Mouse (Mus musculus) kidney, adult 2 months (tissue): ENCODE data around the gene Nav2. TPM values are rescaled to one million over a fixed set of nuclear protein-coding genes. Genes with fewer than 3 reads are reported as not detected.
A peak's percentile ranks its signal among the peaks of the same experiment; 100 is the strongest.

Experiments
- DNase-seq: peaks from one replicate; pipeline ENCODE4 v3.0.0; 2021
- H3K27ac ChIP-seq: fragments of 200-500 bp; 2 replicates; pipeline ENCODE4 v1.5.1; 2012; ENCODE audit warnings: low read depth, low read length, control low read depth, inconsistent platforms; ENCODE audit not compliant: insufficient read depth
- H3K27me3 ChIP-seq: fragments of 200-500 bp; replicated peaks from 2 replicates; pipeline ENCODE4 v1.6.1; 2012; ENCODE audit warnings: mild to moderate bottlenecking, moderate library complexity, low read length, inconsistent platforms; ENCODE audit not compliant: control insufficient read depth, insufficient read depth
- H3K36me3 ChIP-seq: fragments of 200-500 bp; 2 replicates; pipeline ENCODE4 v1.6.1; 2012; ENCODE audit warnings: mild to moderate bottlenecking, moderate library complexity, low read length, inconsistent platforms; ENCODE audit not compliant: control insufficient read depth, insufficient read depth
- H3K4me1 ChIP-seq: fragments of 200-500 bp; 2 replicates; pipeline ENCODE4 v1.6.1; 2011; ENCODE audit warnings: low read length; ENCODE audit not compliant: control insufficient read depth, insufficient read depth
- H3K4me3 ChIP-seq: fragments of 200-500 bp; 2 replicates; pipeline ENCODE4 v1.5.1; 2011; ENCODE audit warnings: mild to moderate bottlenecking, low read depth, low read length, control low read depth; ENCODE audit not compliant: insufficient read depth
- CTCF ChIP-seq: fragments of 200-500 bp; conservative IDR thresholded peaks from 2 replicates; pipeline ENCODE4 v1.5.1; 2011; ENCODE audit warnings: low read depth, mild to moderate bottlenecking, control low read depth, low read length, moderate library complexity, mixed read lengths; ENCODE audit not compliant: insufficient read depth, insufficient read length
- POLR2A ChIP-seq: fragments of 200-500 bp; IDR thresholded peaks from one replicate; pipeline ENCODE4 v1.6.1; 2011; ENCODE audit warnings: low read depth, low read length, control low read depth
- WGBS: fragments of 180-500 bp; shearing (Covaris S2); methylation state at CpG from one replicate; pipeline ENCODE4 v1.1.7; 2018; 5-methylcytosine and 5-hydroxymethylcytosine counted together
- polyA plus RNA-seq: library from polyadenylated mRNA; depleted of rRNA; stranded (reverse); fragments of >200 nt; gene quantifications from 2 replicates; pipeline ENCODE4 v1.2.3, GENCODE M21; 2012

The Nav2 gene
- polyA plus RNA-seq, 1 experiment = 18.3 TPM

DNA sequence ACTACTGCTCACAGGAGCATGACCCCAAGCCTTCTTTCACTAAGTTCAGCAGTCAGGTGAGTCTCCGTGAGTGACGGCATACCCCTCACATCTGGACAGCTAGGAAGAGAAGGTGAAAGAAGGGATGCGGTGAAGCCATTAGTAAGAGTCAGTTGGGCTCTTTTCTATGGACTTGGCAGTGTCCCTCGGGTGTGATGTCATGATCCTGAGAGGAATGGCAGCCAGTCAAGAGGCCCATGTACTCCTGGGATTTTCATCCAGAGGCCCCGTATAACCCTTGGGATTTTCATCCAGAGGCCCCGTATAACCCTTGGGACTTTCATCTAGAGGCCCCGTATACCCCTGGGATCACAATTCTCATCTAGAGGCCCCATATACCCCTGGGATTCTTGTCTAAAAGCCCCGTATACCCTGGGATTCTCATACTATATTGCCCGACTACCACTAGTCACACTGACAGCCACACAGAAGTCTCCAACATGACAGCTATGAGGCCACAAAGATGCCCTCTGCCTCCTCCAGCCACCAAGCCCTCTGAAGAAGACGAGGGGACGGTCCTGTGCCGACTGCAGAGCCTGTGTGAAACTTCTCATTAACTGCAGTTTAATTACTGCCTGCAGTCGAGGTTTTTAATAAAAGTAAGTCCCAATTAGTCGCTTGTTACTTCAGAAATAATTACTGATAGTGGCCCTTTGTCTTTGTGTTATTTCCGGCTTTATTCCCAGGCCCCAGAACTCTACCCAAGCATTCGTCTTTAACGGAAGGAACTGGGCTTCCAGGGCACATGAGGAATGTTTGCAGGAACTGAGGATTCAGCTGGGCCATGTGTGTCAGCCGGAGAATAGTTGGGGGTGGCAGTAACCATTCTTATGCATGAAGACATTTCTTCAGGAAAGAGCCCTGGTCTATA lies 251.4 kb downstream of the Nav2 start:
- H3K27me3 ChIP-seq = no peaks in the 10 kb centered on the region
- H3K4me3 ChIP-seq = no peak overlapping the region
- H3K27ac ChIP-seq = no peak overlapping the region
- H3K36me3 ChIP-seq = no peaks in the 10 kb centered on the region
- WGBS = 77% methylated on average over 18 of the region's 18 CpGs
- TF ChIP-seq CTCF (no peak), POLR2A (no peak)
- no peaks in the 10 kb centered on the region for H3K4me1 ChIP-seq
- DNase-seq = no peak

DNA sequence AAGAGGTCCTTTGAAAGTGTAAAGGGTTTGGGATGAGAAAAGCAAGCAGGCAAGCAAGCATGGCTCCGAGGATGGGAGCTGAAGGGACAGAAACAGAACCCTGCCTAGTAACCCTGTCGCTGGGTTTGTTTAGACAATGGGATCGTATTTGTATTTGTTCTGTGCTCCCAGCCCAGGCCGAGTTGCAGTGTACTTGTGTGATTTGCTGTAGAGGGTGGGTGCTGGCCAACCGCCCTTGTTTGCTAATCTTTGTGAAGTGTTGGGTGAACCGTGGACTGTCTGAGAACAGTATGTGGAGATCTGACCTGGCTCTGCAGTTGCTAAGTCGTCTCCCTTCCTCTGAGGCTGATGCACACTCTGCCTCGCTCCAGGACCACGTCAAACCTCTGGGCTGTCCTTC lies 253.6 kb downstream of the Nav2 start:
- TF ChIP-seq CTCF = no peak
- no peak for TF ChIP-seq POLR2A
- 41% methylated on average over 9 of the region's 9 CpGs for whole genome bisulfite sequencing
- no peak overlapping the region for H3K27ac ChIP-seq
- H3K4me1 ChIP-seq = no peaks in the 10 kb centered on the region
- no peaks in the 10 kb centered on the region for H3K27me3 ChIP-seq
- DNase-seq = no peak
- no peak overlapping the region for H3K4me3 ChIP-seq
- no peaks in the 10 kb centered on the region for H3K36me3 ChIP-seq

DNA sequence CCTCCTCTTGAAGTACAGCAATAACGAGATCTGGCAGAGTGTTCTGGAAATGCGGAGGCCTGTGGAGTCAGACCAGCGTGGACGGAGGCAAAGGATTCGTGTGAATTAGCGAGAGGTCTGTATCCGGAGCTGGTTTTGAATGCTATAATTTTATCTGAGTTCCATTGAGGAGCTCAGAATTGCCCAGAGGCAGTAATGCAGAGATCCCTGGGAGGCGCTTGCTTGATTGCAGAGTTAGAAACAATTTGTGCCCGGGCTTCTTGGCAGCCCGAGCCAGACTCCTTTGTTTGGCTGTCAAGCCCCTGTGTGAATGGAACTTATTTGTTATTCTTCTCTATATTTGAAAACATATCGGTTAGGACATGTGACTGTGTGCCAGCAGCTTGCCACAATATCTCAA lies 255.3 kb downstream of the Nav2 start:
- Histone ChIP-seq H3K27me3 (no peaks in the 10 kb centered on the region), H3K4me1 (no peaks in the 10 kb centered on the region), H3K27ac (no peak overlapping the region), H3K4me3 (no peak overlapping the region), H3K36me3 (no peaks in the 10 kb centered on the region)
- TF ChIP-seq CTCF (no peak), POLR2A (no peak)
- 75% methylated on average over 11 of the region's 11 CpGs for WGBS
- peak; percentile 47 for DNase-seq

DNA sequence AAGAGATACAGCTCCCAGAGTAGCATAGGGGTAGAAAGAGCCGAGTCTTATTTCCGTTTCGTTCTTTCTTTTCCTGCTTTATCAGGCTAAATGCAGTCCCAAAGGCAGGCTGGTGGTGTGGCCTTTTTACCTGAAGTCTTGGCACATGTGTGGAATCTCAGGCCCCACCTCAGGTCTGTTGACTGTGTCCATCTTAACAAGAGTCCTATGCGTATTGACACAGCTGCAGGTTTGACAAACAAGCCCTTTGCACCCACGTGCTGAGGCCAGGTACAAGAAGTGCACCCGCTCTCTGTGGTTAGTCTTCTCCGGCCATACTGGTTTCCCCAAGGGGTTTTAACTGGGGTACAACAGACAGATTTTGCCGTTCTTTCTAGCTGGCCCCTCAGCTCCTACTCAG lies 256.4 kb downstream of the Nav2 start:
- Histone ChIP-seq H3K4me3 (no peak overlapping the region), H3K36me3 (no peaks in the 10 kb centered on the region), H3K4me1 (no peaks in the 10 kb centered on the region), H3K27ac (no peak overlapping the region), H3K27me3 (no peaks in the 10 kb centered on the region)
- no peak for DNase-seq
- TF ChIP-seq CTCF (no peak), POLR2A (no peak)
- WGBS = 91% methylated on average over 8 of the region's 8 CpGs

DNA sequence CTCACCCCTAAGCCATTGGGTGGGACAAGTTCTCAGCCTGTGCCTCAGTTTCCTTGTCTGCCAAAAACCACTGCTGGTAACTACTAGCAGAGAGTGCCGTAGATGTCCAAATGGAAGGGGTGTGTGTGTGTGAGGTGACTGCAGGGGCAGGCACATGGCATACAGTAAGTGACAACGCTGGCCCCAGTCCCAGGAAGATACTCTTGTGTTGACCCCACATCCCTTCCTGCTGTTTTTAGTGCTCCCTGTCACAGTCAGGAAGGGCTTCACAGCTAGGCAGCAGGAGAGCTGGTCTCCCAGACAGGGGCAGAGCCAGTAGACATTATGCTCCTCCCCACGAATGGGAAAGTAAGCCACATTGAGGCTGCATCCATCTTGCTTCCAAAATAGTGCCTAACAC lies 264.4 kb downstream of the Nav2 start:
- no peaks in the 10 kb centered on the region for H3K36me3 ChIP-seq
- DNase-seq = peak; percentile 43
- H3K27me3 ChIP-seq = no peaks in the 10 kb centered on the region
- H3K4me1 ChIP-seq = no peaks in the 10 kb centered on the region
- H3K27ac ChIP-seq = no peak overlapping the region
- no peak overlapping the region for H3K4me3 ChIP-seq
- TF ChIP-seq POLR2A = no peak
- no peak for TF ChIP-seq CTCF
- WGBS = 71% methylated on average over 3 of the region's 3 CpGs

DNA sequence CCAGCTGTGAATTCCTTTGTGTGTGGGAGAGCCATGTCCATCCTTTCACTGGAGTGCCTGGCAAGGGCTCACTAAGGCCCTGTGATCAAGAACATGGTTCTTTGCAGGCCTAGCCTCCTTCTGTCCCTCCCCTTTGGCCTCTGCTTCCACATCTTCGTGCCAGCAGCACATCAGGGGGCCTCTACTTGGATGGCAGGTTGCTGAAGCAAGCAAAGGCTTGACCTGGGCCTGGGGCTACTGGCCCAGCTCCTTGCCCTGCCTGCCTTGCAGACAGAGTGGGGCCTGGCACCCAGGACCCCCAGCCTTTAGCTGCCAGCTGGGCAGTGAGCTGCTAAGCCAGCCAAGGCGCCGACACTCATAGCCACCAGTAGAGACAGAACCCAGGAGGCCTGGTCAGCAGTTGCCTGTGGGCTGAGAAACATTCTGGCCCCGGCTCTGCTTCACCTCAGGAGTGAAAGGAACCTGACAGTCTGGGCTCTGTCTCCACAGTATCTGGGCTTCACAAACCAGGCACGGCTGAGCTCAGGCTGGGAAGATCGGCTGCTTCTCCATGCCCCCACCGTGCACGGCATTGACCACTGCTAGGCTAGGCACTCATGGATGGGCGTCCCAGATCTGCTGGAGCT lies 267.4 kb downstream of the Nav2 start:
- DNase-seq = no peak
- Histone ChIP-seq H3K4me3 (no peak overlapping the region), H3K36me3 (no peaks in the 10 kb centered on the region), H3K4me1 (no peaks in the 10 kb centered on the region), H3K27ac (no peak overlapping the region), H3K27me3 (no peaks in the 10 kb centered on the region)
- TF ChIP-seq POLR2A (no peak), CTCF (no peak)
- 88% methylated on average over 9 of the region's 9 CpGs for WGBS

DNA sequence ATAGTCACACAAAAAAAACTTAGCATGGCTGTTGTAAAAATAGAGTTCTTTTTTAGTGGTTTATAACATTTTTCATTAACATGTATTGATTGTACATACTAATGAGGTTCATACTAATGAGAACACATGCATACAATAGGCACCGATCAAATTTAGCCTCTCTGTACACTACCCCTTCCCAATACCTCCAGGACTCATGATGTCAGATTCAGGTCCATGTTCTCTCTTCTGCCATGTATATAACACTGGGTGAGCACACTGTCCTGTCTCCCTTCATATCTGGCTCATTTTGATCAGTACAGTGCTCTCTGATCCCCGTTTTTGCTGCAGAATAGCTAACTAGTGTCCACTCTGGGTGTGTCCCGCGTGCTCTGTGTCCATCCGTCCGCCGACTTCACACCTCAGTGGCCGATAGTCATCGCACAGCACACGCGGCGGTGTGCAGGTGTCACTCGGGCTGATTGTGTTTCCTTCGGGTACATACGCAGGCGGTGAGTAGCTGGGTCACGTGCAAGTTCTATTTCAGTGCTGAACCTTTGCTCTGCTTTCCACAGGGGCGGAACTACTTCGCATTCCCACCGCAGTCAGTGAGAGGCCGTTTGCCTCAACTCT lies 268.2 kb downstream of the Nav2 start:
- Histone ChIP-seq H3K36me3 (no peaks in the 10 kb centered on the region), H3K4me1 (no peaks in the 10 kb centered on the region), H3K27me3 (no peaks in the 10 kb centered on the region), H3K4me3 (no peak overlapping the region), H3K27ac (no peak overlapping the region)
- 50% methylated on average over 21 of the region's 21 CpGs for WGBS
- no peak for TF ChIP-seq POLR2A
- no peak for TF ChIP-seq CTCF
- no peak for DNase-seq
